ENCODE assay signal across 16 mouse cellular contexts in genomic region chr8:84792429-84792947, GRCm38 (mm10). TPM values are rescaled to one million over a fixed set of nuclear protein-coding genes. Genes with fewer than 3 reads are reported as not detected.
DNase-seq lines count a peak whose midpoint lies in the region; ATAC-seq and TF ChIP-seq lines count a peak whose summit lies in the region.
"Had no signal": no experiment of that assay in that cellular context is flagged by ENCODE, and none has a peak within 500 bp of the region (broad histone marks: within the 10 kb centered on the region; RNA-seq: fewer than 3 reads in every experiment).

No protein-coding gene starts in this region.

- 69% methylated on average over 12 of the region's 12 CpGs for WGBS in forebrain, embryonic 14.5 days
- WGBS in forebrain, embryonic 11.5 days = 70% methylated on average over 12 of the region's 12 CpGs
- WGBS in hindbrain, embryonic 15.5 days = 81% methylated on average over 12 of the region's 12 CpGs
- WGBS in hindbrain, embryonic 14.5 days = 80% methylated on average over 12 of the region's 12 CpGs
- 74% methylated on average over 12 of the region's 12 CpGs for WGBS in midbrain, embryonic 16.5 days
- WGBS in midbrain, embryonic 10.5 days = 72% methylated on average over 12 of the region's 12 CpGs

- H3K9me3 ChIP-seq in forebrain, embryonic 14.5 days (replicated peaks; ENCODE audit: control insufficient read depth, low read length) = no peaks in the 10 kb centered on the region
- no peaks in the 10 kb centered on the region for H3K9me3 ChIP-seq in forebrain, embryonic 11.5 days (ENCODE audit: control insufficient read depth, low read length)
- H3K9me3 ChIP-seq in hindbrain, embryonic 15.5 days = no peaks in the 10 kb centered on the region
- no peaks in the 10 kb centered on the region for H3K9me3 ChIP-seq in hindbrain, embryonic 14.5 days (ENCODE audit: control insufficient read depth, low read length)
- H3K9me3 ChIP-seq in midbrain, embryonic 16.5 days (replicated peaks; ENCODE audit: control insufficient read depth, low read length, poor library complexity, severe bottlenecking) = no peaks in the 10 kb centered on the region
- H3K9me3 ChIP-seq in midbrain, embryonic 10.5 days (replicated peaks) = no peaks in the 10 kb centered on the region
- H3K9me3 ChIP-seq: embryonic facial prominence, embryonic 15.5 days; heart, embryonic 10.5 days; limb, embryonic 12.5 days had no signal

- H3K4me1 ChIP-seq in forebrain, embryonic 14.5 days (ENCODE audit: control insufficient read depth, insufficient read depth, low read length) = peaks cover 60% of the 10 kb centered on the region
- peaks cover 5% of the 10 kb centered on the region; the same call in 1 of the 2 replicates for H3K4me1 ChIP-seq in forebrain, embryonic 11.5 days (replicated peaks; ENCODE audit: control insufficient read depth, insufficient read depth, low read length)
- peaks cover 71% of the 10 kb centered on the region for H3K4me1 ChIP-seq in hindbrain, embryonic 15.5 days (replicated peaks)
- peaks cover 43% of the 10 kb centered on the region for H3K4me1 ChIP-seq in hindbrain, embryonic 14.5 days (replicated peaks; ENCODE audit: control insufficient read depth, insufficient read depth, low read length)
- H3K4me1 ChIP-seq in midbrain, embryonic 16.5 days (ENCODE audit: control insufficient read depth, insufficient read depth, low read length) = peaks cover 6% of the 10 kb centered on the region; the same call in 1 of the 2 replicates
- peaks cover 8% of the 10 kb centered on the region for H3K4me1 ChIP-seq in midbrain, embryonic 10.5 days

- no peak overlapping the region for H3K4me2 ChIP-seq in forebrain, embryonic 14.5 days (ENCODE audit: low read length)
- no peak overlapping the region for H3K4me2 ChIP-seq in forebrain, embryonic 11.5 days (ENCODE audit: low read depth, low read length, severe bottlenecking)
- H3K4me2 ChIP-seq in hindbrain, embryonic 15.5 days = no peak overlapping the region
- H3K4me2 ChIP-seq in hindbrain, embryonic 14.5 days (replicated peaks) = no peak overlapping the region
- no peak overlapping the region for H3K4me2 ChIP-seq in midbrain, embryonic 16.5 days (ENCODE audit: low read length)
- H3K4me2 ChIP-seq in myocyte (ENCODE audit: low read depth) = no peak overlapping the region
- H3K4me2 ChIP-seq: embryonic facial prominence, embryonic 15.5 days; limb, embryonic 12.5 days had no signal

- peaks cover 28% of the 10 kb centered on the region; the same call in 1 of the 2 replicates for H3K27me3 ChIP-seq in forebrain, embryonic 14.5 days (replicated peaks; ENCODE audit: control insufficient read depth, insufficient read depth, low read length)
- peaks cover 73% of the 10 kb centered on the region for H3K27me3 ChIP-seq in forebrain, embryonic 11.5 days (ENCODE audit: control insufficient read depth, insufficient read depth, low read length)
- peaks cover 75% of the 10 kb centered on the region for H3K27me3 ChIP-seq in hindbrain, embryonic 15.5 days
- peaks cover 90% of the 10 kb centered on the region for H3K27me3 ChIP-seq in hindbrain, embryonic 14.5 days (ENCODE audit: control insufficient read depth, insufficient read depth, low read length)
- peaks cover 59% of the 10 kb centered on the region for H3K27me3 ChIP-seq in midbrain, embryonic 16.5 days (ENCODE audit: control insufficient read depth, insufficient read depth, low read depth, low read length)
- H3K27me3 ChIP-seq in midbrain, embryonic 10.5 days (ENCODE audit: low read depth, poor library complexity, severe bottlenecking) = peaks cover 100% of the 10 kb centered on the region
- no peaks in the 10 kb centered on the region for H3K27me3 ChIP-seq in myocyte (ENCODE audit: control insufficient read depth, insufficient read depth, insufficient read length)

- no peak for TF ChIP-seq POLR2A in myocyte (IDR thresholded peaks at IDR 0.05; ENCODE audit: insufficient read length, low read depth)

- DNase-seq in forebrain, embryonic 14.5 days (ENCODE audit: low spot score) = no peak
- no peak for DNase-seq in forebrain, embryonic 11.5 days (ENCODE audit: low spot score)
- DNase-seq in hindbrain, embryonic 14.5 days (ENCODE audit: low spot score) = no peak
- DNase-seq in midbrain, embryonic 10.5 days (ENCODE audit: low spot score) = no peak
- DNase-seq in right cerebral cortex, postnatal 25 days = no peak
- DNase-seq: heart, postnatal 4 days; kidney, postnatal 10 days; lung, postnatal 36 days had no signal

- peaks cover 97% of the 10 kb centered on the region for H3K79me2 ChIP-seq in myocyte (ENCODE audit: control insufficient read depth, insufficient read depth)

- H3K9ac ChIP-seq in forebrain, embryonic 14.5 days (ENCODE audit: low read length) = no peak overlapping the region
- no peak overlapping the region for H3K9ac ChIP-seq in forebrain, embryonic 11.5 days (ENCODE audit: low read length)
- no peak overlapping the region for H3K9ac ChIP-seq in hindbrain, embryonic 15.5 days
- H3K9ac ChIP-seq in hindbrain, embryonic 14.5 days = no peak overlapping the region
- H3K9ac ChIP-seq in midbrain, embryonic 16.5 days (ENCODE audit: low read depth, low read length) = no peak overlapping the region
- H3K9ac ChIP-seq: embryonic facial prominence, embryonic 15.5 days; limb, embryonic 12.5 days had no signal

- H3ac ChIP-seq in myocyte (ENCODE audit: control insufficient read depth, insufficient read length) = no peak overlapping the region

- peaks cover 11% of the 10 kb centered on the region; the same call in 1 of the 2 replicates for H3K36me3 ChIP-seq in forebrain, embryonic 14.5 days (ENCODE audit: control insufficient read depth, insufficient read depth, low read length)
- H3K36me3 ChIP-seq in forebrain, embryonic 11.5 days (ENCODE audit: control insufficient read depth, insufficient read depth, low read length) = no peaks in the 10 kb centered on the region
- H3K36me3 ChIP-seq in hindbrain, embryonic 15.5 days = no peaks in the 10 kb centered on the region
- H3K36me3 ChIP-seq in hindbrain, embryonic 14.5 days (replicated peaks; ENCODE audit: control insufficient read depth, insufficient read depth) = peaks cover 6% of the 10 kb centered on the region; the same call in 1 of the 2 replicates
- H3K36me3 ChIP-seq in midbrain, embryonic 16.5 days (ENCODE audit: control insufficient read depth, insufficient read depth, low read length) = no peaks in the 10 kb centered on the region
- H3K36me3 ChIP-seq in midbrain, embryonic 10.5 days = no peaks in the 10 kb centered on the region
- H3K36me3 ChIP-seq in myocyte (ENCODE audit: control insufficient read depth, insufficient read depth) = peaks cover 6% of the 10 kb centered on the region
- H3K36me3 ChIP-seq: heart, embryonic 10.5 days had no signal

- H3K4me3 ChIP-seq in forebrain, embryonic 14.5 days (ENCODE audit: low read depth, low read length) = no peak overlapping the region
- H3K4me3 ChIP-seq in forebrain, embryonic 11.5 days (ENCODE audit: low read depth, low read length) = no peak overlapping the region
- H3K4me3 ChIP-seq in hindbrain, embryonic 15.5 days = no peak overlapping the region
- no peak overlapping the region for H3K4me3 ChIP-seq in hindbrain, embryonic 14.5 days (replicated peaks; ENCODE audit: low read length)
- no peak overlapping the region for H3K4me3 ChIP-seq in midbrain, embryonic 16.5 days (ENCODE audit: low read depth, low read length)
- H3K4me3 ChIP-seq in midbrain, embryonic 10.5 days = no peak overlapping the region
- H3K4me3 ChIP-seq in myocyte = no peak overlapping the region
- H3K4me3 ChIP-seq: embryonic facial prominence, embryonic 15.5 days; heart, embryonic 10.5 days; limb, embryonic 12.5 days had no signal

- H3K27ac ChIP-seq in forebrain, embryonic 14.5 days (ENCODE audit: low read depth, low read length) = peak overlapping the region; percentile 95
- no peak overlapping the region for H3K27ac ChIP-seq in forebrain, embryonic 11.5 days (ENCODE audit: low read depth, low read length)
- peak overlapping the region; percentile 90 for H3K27ac ChIP-seq in hindbrain, embryonic 15.5 days (replicated peaks)
- no peak overlapping the region for H3K27ac ChIP-seq in hindbrain, embryonic 14.5 days
- peak overlapping the region; percentile 40; the same call in 1 of the 2 replicates for H3K27ac ChIP-seq in midbrain, embryonic 16.5 days (ENCODE audit: low read length)
- no peak overlapping the region for H3K27ac ChIP-seq in midbrain, embryonic 10.5 days (replicated peaks)
- H3K27ac ChIP-seq: embryonic facial prominence, embryonic 15.5 days; heart, embryonic 10.5 days; limb, embryonic 12.5 days had no signal

- ATAC-seq in forebrain, embryonic 14.5 days = no peak
- ATAC-seq in forebrain, embryonic 11.5 days (replicated peaks; ENCODE audit: low FRiP score) = no peak
- no peak for ATAC-seq in hindbrain, embryonic 15.5 days (ENCODE audit: low FRiP score, low read depth)
- no peak for ATAC-seq in hindbrain, embryonic 14.5 days (ENCODE audit: low FRiP score)
- ATAC-seq in midbrain, embryonic 16.5 days = no peak
- ATAC-seq: CD4-positive, CD25-positive, alpha-beta regulatory T cell, adult 4 months; intestine, postnatal 0 days had no signal

RNA-seq across cellular contexts. Expression of gene Nfix, which starts 7.7 kb away (rescaled TPM):
- polyA plus RNA-seq in forebrain, embryonic 14.5 days (2014; fragmentation: Nextera tagmentation; extraction: Ambion mirVana) = 237 and 318 TPM in 2 replicates
- 7.7 and 8.9 TPM in 2 replicates for polyA plus RNA-seq in forebrain, embryonic 11.5 days (2014; fragmentation: Nextera tagmentation; extraction: Ambion mirVana)
- 71.2 and 87.6 TPM in 2 replicates for polyA plus RNA-seq in hindbrain, embryonic 15.5 days (2015; fragmentation: Nextera tagmentation; extraction: Ambion mirVana)
- polyA plus RNA-seq in hindbrain, embryonic 14.5 days (2014; fragmentation: Nextera tagmentation; extraction: Ambion mirVana) = 78.8 and 82.4 TPM in 2 replicates
- polyA plus RNA-seq in midbrain, embryonic 16.5 days (2015; fragmentation: Nextera tagmentation; extraction: Ambion mirVana) = 44.1 and 55.4 TPM in 2 replicates
- polyA plus RNA-seq in midbrain, embryonic 10.5 days (2016; fragmentation: Nextera tagmentation; extraction: Ambion mirVana) = 0.49 and 1.2 TPM in 2 replicates
- 65.7 TPM for polyA plus RNA-seq in myocyte (2012; fragmentation: generic; extraction: Trizol)

RNA-seq across cellular contexts. Expression of gene Dand5, which starts 30.1 kb away (rescaled TPM):
- polyA plus RNA-seq in forebrain, embryonic 14.5 days (2014; fragmentation: Nextera tagmentation; extraction: Ambion mirVana) = 8.6 and 9.4 TPM in 2 replicates
- 5.5 and 6.4 TPM in 2 replicates for polyA plus RNA-seq in forebrain, embryonic 11.5 days (2014; fragmentation: Nextera tagmentation; extraction: Ambion mirVana)
- polyA plus RNA-seq in hindbrain, embryonic 15.5 days (2015; fragmentation: Nextera tagmentation; extraction: Ambion mirVana) = 14.0 and 15.1 TPM in 2 replicates
- 13.5 and 14.6 TPM in 2 replicates for polyA plus RNA-seq in hindbrain, embryonic 14.5 days (2014; fragmentation: Nextera tagmentation; extraction: Ambion mirVana)
- polyA plus RNA-seq in midbrain, embryonic 16.5 days (2015; fragmentation: Nextera tagmentation; extraction: Ambion mirVana) = 11.7 and 12.4 TPM in 2 replicates
- 2.9 and 5.3 TPM in 2 replicates for polyA plus RNA-seq in midbrain, embryonic 10.5 days (2016; fragmentation: Nextera tagmentation; extraction: Ambion mirVana)
- 6.7 TPM for polyA plus RNA-seq in myocyte (2012; fragmentation: generic; extraction: Trizol)

RNA-seq across cellular contexts. Expression of gene Gadd45gip1, which starts 38.8 kb away (rescaled TPM):
- polyA plus RNA-seq in forebrain, embryonic 14.5 days (2014; fragmentation: Nextera tagmentation; extraction: Ambion mirVana) = 35.2 and 41.3 TPM in 2 replicates
- 41.0 and 44.3 TPM in 2 replicates for polyA plus RNA-seq in forebrain, embryonic 11.5 days (2014; fragmentation: Nextera tagmentation; extraction: Ambion mirVana)
- 39.7 and 40.6 TPM in 2 replicates for polyA plus RNA-seq in hindbrain, embryonic 15.5 days (2015; fragmentation: Nextera tagmentation; extraction: Ambion mirVana)
- 35.0 and 37.4 TPM in 2 replicates for polyA plus RNA-seq in hindbrain, embryonic 14.5 days (2014; fragmentation: Nextera tagmentation; extraction: Ambion mirVana)
- 35.0 and 37.4 TPM in 2 replicates for polyA plus RNA-seq in midbrain, embryonic 16.5 days (2015; fragmentation: Nextera tagmentation; extraction: Ambion mirVana)
- 46.3 and 47.2 TPM in 2 replicates for polyA plus RNA-seq in midbrain, embryonic 10.5 days (2016; fragmentation: Nextera tagmentation; extraction: Ambion mirVana)
- polyA plus RNA-seq in myocyte (2012; fragmentation: generic; extraction: Trizol) = 21.8 TPM

RNA-seq across cellular contexts. Expression of gene Rad23a, which starts 48.0 kb away (rescaled TPM):
- polyA plus RNA-seq in forebrain, embryonic 14.5 days (2014; fragmentation: Nextera tagmentation; extraction: Ambion mirVana) = 87.3 and 88.1 TPM in 2 replicates
- 102 and 110 TPM in 2 replicates for polyA plus RNA-seq in forebrain, embryonic 11.5 days (2014; fragmentation: Nextera tagmentation; extraction: Ambion mirVana)
- 79.1 and 85.9 TPM in 2 replicates for polyA plus RNA-seq in hindbrain, embryonic 15.5 days (2015; fragmentation: Nextera tagmentation; extraction: Ambion mirVana)
- polyA plus RNA-seq in hindbrain, embryonic 14.5 days (2014; fragmentation: Nextera tagmentation; extraction: Ambion mirVana) = 75.7 and 81.1 TPM in 2 replicates
- polyA plus RNA-seq in midbrain, embryonic 16.5 days (2015; fragmentation: Nextera tagmentation; extraction: Ambion mirVana) = 80.7 and 85.6 TPM in 2 replicates
- polyA plus RNA-seq in midbrain, embryonic 10.5 days (2016; fragmentation: Nextera tagmentation; extraction: Ambion mirVana) = 124 and 131 TPM in 2 replicates
- 139 TPM for polyA plus RNA-seq in myocyte (2012; fragmentation: generic; extraction: Trizol)

RNA-seq across cellular contexts. Expression of gene Calr, which starts 54.2 kb away (rescaled TPM):
- 514 and 606 TPM in 2 replicates for polyA plus RNA-seq in forebrain, embryonic 14.5 days (2014; fragmentation: Nextera tagmentation; extraction: Ambion mirVana)
- polyA plus RNA-seq in forebrain, embryonic 11.5 days (2014; fragmentation: Nextera tagmentation; extraction: Ambion mirVana) = 722 and 731 TPM in 2 replicates
- polyA plus RNA-seq in hindbrain, embryonic 15.5 days (2015; fragmentation: Nextera tagmentation; extraction: Ambion mirVana) = 700 and 710 TPM in 2 replicates
- polyA plus RNA-seq in hindbrain, embryonic 14.5 days (2014; fragmentation: Nextera tagmentation; extraction: Ambion mirVana) = 574 and 709 TPM in 2 replicates
- polyA plus RNA-seq in midbrain, embryonic 16.5 days (2015; fragmentation: Nextera tagmentation; extraction: Ambion mirVana) = 662 and 691 TPM in 2 replicates
- 723 and 798 TPM in 2 replicates for polyA plus RNA-seq in midbrain, embryonic 10.5 days (2016; fragmentation: Nextera tagmentation; extraction: Ambion mirVana)
- polyA plus RNA-seq in myocyte (2012; fragmentation: generic; extraction: Trizol) = 385 TPM

Comparison
In these comparisons a context has a peak if more than half of its experiments do, and no peak if none do; other contexts are left out.
1. H3K27ac ChIP-seq: peak in forebrain, embryonic 14.5 days (single experiment), hindbrain, embryonic 15.5 days (single experiment) and midbrain, embryonic 16.5 days (single experiment); none in forebrain, embryonic 11.5 days (single experiment), hindbrain, embryonic 14.5 days (single experiment) and midbrain, embryonic 10.5 days (single experiment).